Mouse (Mus musculus) common myeloid progenitor, adult 5-6 weeks (primary cell): ENCODE data around the gene Jazf1. TPM values are rescaled to one million over a fixed set of nuclear protein-coding genes. Genes with fewer than 3 reads are reported as not detected.

Source experiments
- ATAC-seq: replicated peaks from 2 replicates; pipeline ENCODE4 v1.8.0; 2016; ENCODE audit warnings: low read depth, mild to moderate bottlenecking, moderate TSS enrichment, inconsistent platforms; ENCODE audit not compliant: poor library complexity, severe bottlenecking
- total RNA-seq: library from RNA; stranded (forward); fragments of 200-1000, 187-1606 nt; gene quantifications from 2 replicates; pipeline ENCODE4 v1.2.3, GENCODE M21; 2017

Gene Jazf1
- total RNA-seq, 1 experiment from 2014 or later, result not detected

- ATAC-seq, result no peak
These were observed 243.4 kb downstream of the Jazf1 start for GRCm38 (mm10) chr6:52824977-52825482.

- ATAC-seq, result no peak
These were observed 245.4 kb downstream of the Jazf1 start for GRCm38 (mm10) chr6:52823064-52823463.

GRCm38 (mm10) chr6:52822625-52823024, 245.8 kb downstream of the Jazf1 start:
- ATAC-seq, result no peak

GRCm38 (mm10) chr6:52819353-52819752, 249.1 kb downstream of the Jazf1 start:
- ATAC-seq, result no peak

GRCm38 (mm10) chr6:52818041-52818440, 250.4 kb downstream of the Jazf1 start:
- ATAC-seq, result no peak

- ATAC-seq, result no peak
These were observed 251.1 kb downstream of the Jazf1 start for GRCm38 (mm10) chr6:52817203-52817874.

- no peak for ATAC-seq
These were observed 263.1 kb downstream of the Jazf1 start for GRCm38 (mm10) chr6:52805237-52805856.

- ATAC-seq, result peak; percentile 58
These were observed 266.2 kb downstream of the Jazf1 start for GRCm38 (mm10) chr6:52802181-52802580.

GRCm38 (mm10) chr6:52797252-52797800, 271.1 kb downstream of the Jazf1 start:
- ATAC-seq, result no peak

- ATAC-seq, result no peak
These were observed 271.7 kb downstream of the Jazf1 start for GRCm38 (mm10) chr6:52796691-52797090.

- no peak for ATAC-seq
These were observed 272.3 kb downstream of the Jazf1 start for GRCm38 (mm10) chr6:52796035-52796598.

GRCm38 (mm10) chr6:52795029-52795841, 273.2 kb downstream of the Jazf1 start:
- no peak for ATAC-seq

- ATAC-seq, result no peak
These were observed 276.0 kb downstream of the Jazf1 start for GRCm38 (mm10) chr6:52792455-52792854.

GRCm38 (mm10) chr6:52790781-52791180, 277.6 kb downstream of the Jazf1 start:
- no peak for ATAC-seq

- ATAC-seq, result no peak
These were observed 278.1 kb downstream of the Jazf1 start for GRCm38 (mm10) chr6:52790316-52790715.

- ATAC-seq, result no peak
These were observed 288.9 kb downstream of the Jazf1 start for GRCm38 (mm10) chr6:52779546-52779945.

GRCm38 (mm10) chr6:52778523-52778922, 289.9 kb downstream of the Jazf1 start:
- ATAC-seq, result no peak

- ATAC-seq, result no peak
These were observed 291.4 kb downstream of the Jazf1 start for GRCm38 (mm10) chr6:52777034-52777433.

GRCm38 (mm10) chr6:52775956-52776355, 292.5 kb downstream of the Jazf1 start:
- no peak for ATAC-seq

GRCm38 (mm10) chr6:52775350-52775749, 293.1 kb downstream of the Jazf1 start:
- ATAC-seq, result no peak
